Mouse (Mus musculus) hindbrain, embryonic 12.5 days (tissue): ENCODE data around the gene Wdr66. TPM values are rescaled to one million over a fixed set of nuclear protein-coding genes. Genes with fewer than 3 reads are reported as not detected.

ENCODE experiments used
- ATAC-seq: fragments of 200-750 bp; cut with Nextera tagmentation; 2 replicates; pipeline ENCODE4 v1.8.0; 2017; ENCODE audit warnings: moderate TSS enrichment; ENCODE audit not compliant: low FRiP score
- H3K27ac ChIP-seq: fragments of 300-500 bp; sonication (generic); 2 replicates; pipeline ENCODE4 v1.5.1; 2016; ENCODE audit warnings: mild to moderate bottlenecking
- H3K27me3 ChIP-seq: fragments of 300-500 bp; sonication (generic); 2 replicates; pipeline ENCODE4 v1.6.1; 2016; ENCODE audit warnings: mild to moderate bottlenecking
- H3K36me3 ChIP-seq: fragments of 300-500 bp; sonication (generic); 2 replicates; pipeline ENCODE4 v1.6.1; 2016; ENCODE audit warnings: mild to moderate bottlenecking
- H3K4me1 ChIP-seq: fragments of 300-500 bp; sonication (generic); 2 replicates; pipeline ENCODE4 v1.6.1; 2016
- H3K4me2 ChIP-seq: fragments of 300-500 bp; sonication (generic); replicated peaks from 2 replicates; pipeline ENCODE4 v1.6.1; 2016; ENCODE audit warnings: mild to moderate bottlenecking
- H3K4me3 ChIP-seq: fragments of 300-500 bp; sonication (generic); 2 replicates; pipeline ENCODE4 v1.5.1; 2016; ENCODE audit warnings: mild to moderate bottlenecking
- H3K9ac ChIP-seq: fragments of 300-500 bp; sonication (generic); 2 replicates; pipeline ENCODE4 v1.6.1; 2016; ENCODE audit warnings: mild to moderate bottlenecking, moderate library complexity
- H3K9me3 ChIP-seq: fragments of 300-500 bp; sonication (generic); replicated peaks from 2 replicates; pipeline ENCODE4 v1.6.1; 2016; ENCODE audit warnings: mild to moderate bottlenecking
- WGBS: fragments of 180-500 bp; shearing (Covaris S2); methylation state at CpG from one replicate; pipeline ENCODE4 v1.1.7; 2016; 5-methylcytosine and 5-hydroxymethylcytosine counted together
- polyA plus RNA-seq: library from polyadenylated mRNA; unstranded; fragments of >200 nt; fragmentation: Nextera tagmentation; extraction: Ambion mirVana; gene quantifications from 2 replicates; pipeline ENCODE4 v1.2.1, GENCODE M21; 2016

Gene Wdr66
- polyA plus RNA-seq, 1 experiment from 2014 or later, result 3.7 TPM

DNA sequence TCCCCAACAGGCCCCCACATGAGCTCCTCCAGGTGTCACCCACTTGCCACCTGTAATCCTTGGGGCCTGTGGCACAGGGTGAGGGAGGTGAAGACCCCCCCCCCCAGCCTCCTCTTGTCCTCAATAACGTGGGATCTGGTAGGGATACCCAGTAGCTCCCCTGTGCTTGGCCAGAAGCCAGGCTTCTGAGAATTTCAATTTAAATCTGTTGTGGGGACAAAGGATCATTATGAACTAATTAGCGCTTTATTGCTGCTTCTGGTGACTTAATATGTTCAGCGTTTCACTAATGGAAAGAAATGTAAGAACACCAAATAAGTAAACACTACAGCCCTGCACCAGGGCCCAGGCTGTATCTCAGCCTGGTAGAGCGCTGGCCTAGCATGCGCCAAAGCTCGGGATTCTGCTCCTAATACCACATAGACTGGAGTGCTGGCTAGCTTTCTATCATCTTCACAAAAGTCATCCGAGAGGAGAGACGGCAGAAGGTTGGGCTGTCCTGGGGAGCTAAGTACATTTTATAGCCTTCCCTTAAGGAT lies 48.7 kb downstream of the Wdr66 start:
- Histone ChIP-seq H3K4me2 (no peak overlapping the region), H3K9me3 (no peaks in the 10 kb centered on the region), H3K36me3 (no peaks in the 10 kb centered on the region), H3K9ac (no peak overlapping the region), H3K4me1 (peaks cover 26% of the 10 kb centered on the region), H3K27ac (peak overlapping the region; percentile 62), H3K27me3 (peaks cover 14% of the 10 kb centered on the region), H3K4me3 (no peak overlapping the region)
- no peak for ATAC-seq
- 68% methylated on average over 8 of the region's 8 CpGs for WGBS

DNA sequence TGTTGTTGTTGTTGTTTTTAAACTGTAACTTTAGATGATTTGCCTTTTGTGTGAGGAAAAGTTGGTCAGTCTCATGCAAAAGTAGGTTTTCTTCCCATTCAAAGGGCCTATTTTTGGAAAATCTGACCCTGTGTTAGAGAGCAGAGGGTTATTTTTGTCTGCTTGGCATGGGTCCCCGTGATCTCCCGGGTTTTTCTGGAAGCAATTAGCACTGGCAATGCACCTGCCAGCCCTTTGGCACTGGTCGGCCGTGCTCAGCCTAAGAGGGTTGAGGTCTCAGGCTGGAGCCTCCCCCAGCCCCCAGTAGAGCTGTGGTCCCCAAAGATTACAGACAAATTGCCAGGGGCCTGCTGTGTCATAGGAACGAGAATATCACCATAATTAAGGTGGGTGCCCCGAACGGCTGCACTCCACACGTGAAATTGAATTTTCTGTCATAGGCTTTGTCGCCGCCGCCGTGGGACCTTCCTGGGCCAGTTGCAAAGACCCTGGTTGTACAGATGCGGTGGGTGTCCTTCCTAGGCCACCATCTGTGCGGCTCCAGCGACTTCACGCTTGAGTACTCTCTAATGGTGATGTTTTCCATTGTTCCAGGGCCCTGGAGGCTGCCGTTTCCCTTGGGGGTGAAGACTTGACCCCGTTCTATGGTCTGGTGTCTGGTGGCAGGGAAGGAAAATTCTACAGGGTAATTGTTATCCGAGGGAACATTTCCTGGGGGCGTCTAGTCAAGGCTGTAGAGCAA lies 50.0 kb downstream of the Wdr66 start:
- Histone ChIP-seq H3K9me3 (no peaks in the 10 kb centered on the region), H3K4me1 (peaks cover 23% of the 10 kb centered on the region), H3K9ac (no peak overlapping the region), H3K27me3 (peaks cover 14% of the 10 kb centered on the region), H3K4me2 (no peak overlapping the region), H3K36me3 (no peaks in the 10 kb centered on the region), H3K4me3 (no peak overlapping the region), H3K27ac (no peak overlapping the region)
- 27% methylated on average over 20 of the region's 20 CpGs for WGBS
- ATAC-seq, result peak; percentile 68; the same call in 1 of the 2 replicates

DNA sequence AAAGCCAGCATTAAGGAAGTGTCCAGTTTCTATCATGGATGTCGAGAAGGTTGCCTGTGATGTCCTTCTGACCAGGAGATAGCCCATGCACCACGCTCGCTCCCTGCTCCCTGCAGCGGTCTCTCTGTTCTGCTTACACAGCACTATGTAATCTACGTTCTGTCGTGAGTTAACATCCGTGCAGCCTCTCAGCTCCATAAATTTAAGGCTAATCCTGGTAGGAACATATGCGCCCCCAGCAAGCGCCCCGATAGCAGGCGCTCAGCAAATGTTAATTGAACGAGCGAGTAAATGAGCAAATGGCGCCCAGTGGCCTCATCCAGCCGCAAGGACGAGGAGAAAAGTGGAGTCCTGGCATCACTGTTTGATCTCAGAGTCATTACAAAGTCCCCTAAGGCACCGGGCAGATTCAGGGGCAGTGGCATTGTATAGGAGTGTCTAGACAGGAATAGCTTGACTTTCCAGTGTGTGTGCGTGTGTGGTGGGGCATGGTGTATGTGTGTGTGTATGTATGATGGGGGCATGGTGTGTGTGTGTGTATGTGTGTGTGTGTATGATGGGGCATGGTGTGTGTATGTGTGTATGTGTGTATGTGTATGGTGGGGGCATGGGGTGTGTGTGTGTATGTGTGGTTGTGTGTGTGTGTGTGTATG lies 55.9 kb downstream of the Wdr66 start:
- ATAC-seq, result no peak
- H3K36me3 ChIP-seq, result no peaks in the 10 kb centered on the region
- peak overlapping the region; percentile 48; the same call in 1 of the 2 replicates for H3K27ac ChIP-seq
- H3K4me3 ChIP-seq, result no peak overlapping the region
- 65% methylated on average over 18 of the region's 18 CpGs for WGBS
- H3K4me1 ChIP-seq, result peaks cover 16% of the 10 kb centered on the region
- no peaks in the 10 kb centered on the region for H3K9me3 ChIP-seq
- H3K4me2 ChIP-seq, result no peak overlapping the region
- no peak overlapping the region for H3K9ac ChIP-seq
- peaks cover 11% of the 10 kb centered on the region; the same call in 1 of the 2 replicates for H3K27me3 ChIP-seq

DNA sequence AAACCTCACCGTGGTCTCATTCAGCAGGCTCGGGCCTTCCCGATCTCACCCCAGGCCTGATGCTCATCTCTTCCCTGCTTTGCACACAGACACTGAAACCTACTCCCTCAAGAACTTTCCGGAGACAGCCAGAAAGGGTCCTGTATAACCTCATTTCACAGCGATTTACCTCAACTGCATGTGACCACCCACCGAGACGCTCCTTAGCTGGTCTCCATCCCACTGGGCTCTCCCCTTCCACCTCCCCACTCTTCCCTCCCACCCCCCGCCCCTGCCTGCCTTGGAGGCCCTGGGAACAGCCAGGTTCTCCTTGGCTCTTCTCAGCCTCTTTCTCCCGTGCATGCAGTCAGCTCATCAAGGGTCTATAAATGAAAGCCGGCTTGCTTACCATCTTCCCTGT lies 57.9 kb downstream of the Wdr66 start:
- H3K9me3 ChIP-seq, result no peaks in the 10 kb centered on the region
- no peaks in the 10 kb centered on the region for H3K36me3 ChIP-seq
- H3K27ac ChIP-seq, result no peak overlapping the region
- 48% methylated on average over 10 of the region's 10 CpGs for WGBS
- no peak overlapping the region for H3K4me3 ChIP-seq
- peaks cover 23% of the 10 kb centered on the region for H3K4me1 ChIP-seq
- H3K27me3 ChIP-seq, result peaks cover 4% of the 10 kb centered on the region; the same call in 1 of the 2 replicates
- H3K9ac ChIP-seq, result no peak overlapping the region; the same call in 1 of the 2 replicates
- H3K4me2 ChIP-seq, result no peak overlapping the region
- no peak for ATAC-seq

DNA sequence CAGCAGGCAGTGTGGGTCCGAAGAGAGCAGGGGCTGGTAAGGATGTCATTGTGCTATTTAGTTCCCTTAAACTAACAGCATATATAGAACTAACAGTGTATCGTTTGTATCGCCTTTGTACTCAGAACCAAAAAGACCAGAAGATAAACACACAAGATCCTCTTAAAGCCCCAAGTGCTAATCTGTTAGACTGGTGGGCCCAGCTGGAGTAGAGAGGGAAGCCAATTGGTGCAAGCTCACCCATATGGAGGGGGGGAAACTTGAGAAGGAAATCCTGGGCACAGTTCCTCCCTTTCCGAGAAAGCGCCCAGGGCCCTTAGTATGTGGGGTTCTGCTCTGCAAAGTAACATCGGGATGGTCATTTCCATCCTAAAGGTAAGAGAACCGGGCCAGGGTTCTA lies 58.3 kb downstream of the Wdr66 start:
- no peaks in the 10 kb centered on the region for H3K9me3 ChIP-seq
- H3K9ac ChIP-seq, result no peak overlapping the region; the same call in 1 of the 2 replicates
- H3K4me1 ChIP-seq, result peaks cover 27% of the 10 kb centered on the region
- no peak overlapping the region for H3K27ac ChIP-seq
- no peak for ATAC-seq
- H3K36me3 ChIP-seq, result no peaks in the 10 kb centered on the region
- H3K4me3 ChIP-seq, result no peak overlapping the region
- H3K27me3 ChIP-seq, result 0 out of 2 replicates have a peak, but pooled peaks cover 2% of the 10 kb centered on the region
- no peak overlapping the region for H3K4me2 ChIP-seq
- WGBS, result 65% methylated on average over 7 of the region's 7 CpGs

DNA sequence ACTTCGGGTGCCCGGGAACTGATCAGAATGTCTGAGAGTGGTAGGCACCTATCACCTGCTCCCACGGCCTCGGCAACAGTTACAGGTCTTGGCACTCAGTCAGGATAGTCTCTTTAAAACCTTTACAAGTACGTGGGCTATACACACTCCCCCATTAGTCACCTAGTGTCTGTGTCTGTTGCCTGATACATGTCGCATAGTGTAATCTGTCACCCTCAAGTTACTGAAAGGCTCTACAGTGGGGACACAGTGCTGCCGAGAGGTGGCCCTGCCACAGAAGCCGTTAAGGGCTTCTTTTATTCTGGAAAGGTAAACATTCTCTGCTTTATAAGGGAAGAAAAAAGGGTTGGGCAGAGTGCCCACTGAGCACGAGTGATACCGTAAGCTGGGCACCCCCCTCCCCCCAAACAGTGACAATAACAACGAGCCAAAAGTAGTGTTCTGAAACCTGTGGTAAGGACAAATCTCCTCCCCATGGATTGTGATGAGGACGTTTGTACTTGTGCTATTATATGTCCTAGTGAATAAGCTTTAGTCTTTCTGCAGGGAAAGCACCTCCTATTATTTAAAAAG lies 61.2 kb downstream of the Wdr66 start:
- H3K4me1 ChIP-seq, result peaks cover 28% of the 10 kb centered on the region
- H3K27me3 ChIP-seq, result no peaks in the 10 kb centered on the region
- H3K27ac ChIP-seq, result no peak overlapping the region
- H3K9me3 ChIP-seq, result no peaks in the 10 kb centered on the region
- WGBS, result 66% methylated on average over 12 of the region's 12 CpGs
- ATAC-seq, result no peak
- H3K9ac ChIP-seq, result no peak overlapping the region
- no peak overlapping the region for H3K4me2 ChIP-seq
- H3K4me3 ChIP-seq, result no peak overlapping the region
- H3K36me3 ChIP-seq, result no peaks in the 10 kb centered on the region

DNA sequence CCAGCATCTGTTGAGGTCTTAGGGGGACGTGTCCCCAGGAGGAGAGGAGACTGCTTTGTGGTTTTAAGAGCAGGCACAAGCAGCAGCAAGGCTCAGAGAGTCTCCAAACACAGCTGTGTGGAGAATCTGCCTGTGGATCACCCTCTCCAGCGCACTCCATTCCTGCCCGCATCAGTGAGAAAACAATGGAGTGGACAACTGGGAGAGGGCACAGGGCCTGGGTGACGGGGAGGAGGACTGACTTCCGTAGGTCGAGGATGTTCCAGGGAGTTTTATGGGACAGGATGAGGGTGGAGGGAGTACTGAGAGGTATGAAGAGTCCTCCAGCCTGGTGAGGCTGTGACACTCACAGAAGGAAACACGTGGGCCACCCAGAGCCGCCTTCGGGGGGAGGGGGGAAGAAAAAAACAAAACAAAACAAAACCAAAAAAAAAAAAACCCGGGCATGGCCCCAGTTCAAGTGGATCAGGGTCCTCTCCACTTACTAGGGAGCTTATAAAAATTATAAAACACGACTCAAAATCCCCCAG lies 62.0 kb downstream of the Wdr66 start:
- no peaks in the 10 kb centered on the region for H3K9me3 ChIP-seq
- WGBS, result 57% methylated on average over 11 of the region's 11 CpGs
- H3K4me2 ChIP-seq, result no peak overlapping the region
- peaks cover 30% of the 10 kb centered on the region for H3K4me1 ChIP-seq
- no peak overlapping the region for H3K9ac ChIP-seq
- no peak for ATAC-seq
- H3K27ac ChIP-seq, result no peak overlapping the region
- H3K36me3 ChIP-seq, result no peaks in the 10 kb centered on the region
- no peak overlapping the region for H3K4me3 ChIP-seq
- no peaks in the 10 kb centered on the region for H3K27me3 ChIP-seq

DNA sequence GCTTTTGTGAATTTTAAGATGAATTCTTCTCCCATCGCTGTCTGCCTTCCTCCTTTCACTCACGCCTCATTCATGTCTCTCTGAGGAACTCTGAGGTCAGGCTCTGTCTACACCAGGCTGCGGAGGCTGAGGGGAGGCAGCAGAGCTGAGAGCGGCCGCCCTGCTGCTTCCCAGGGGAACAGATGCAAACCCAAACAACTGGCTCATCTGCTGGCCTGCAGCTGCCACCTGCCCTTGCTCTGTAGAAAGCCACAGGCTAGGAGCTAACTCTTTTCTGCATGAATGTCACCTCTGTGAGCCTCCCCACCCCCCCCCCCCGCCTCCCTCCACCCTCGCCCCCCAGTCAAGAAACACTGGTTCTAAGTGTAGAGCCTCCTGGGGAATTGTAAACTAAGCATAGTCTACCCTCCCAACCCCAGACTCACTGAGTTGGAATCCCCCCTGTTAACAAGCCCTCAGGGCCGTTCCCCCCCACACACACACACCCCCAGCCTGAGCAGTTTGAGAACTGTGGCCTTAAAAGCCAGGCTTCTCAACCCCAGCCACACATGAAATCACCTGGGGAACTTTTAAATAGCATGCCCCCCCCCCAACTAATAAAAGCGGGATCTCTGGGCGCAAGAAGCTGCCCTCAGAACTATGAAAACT lies 63.4 kb downstream of the Wdr66 start:
- WGBS, result 29% methylated on average over 9 of the region's 10 CpGs
- no peak for ATAC-seq
- Histone ChIP-seq H3K36me3 (no peaks in the 10 kb centered on the region), H3K4me2 (no peak overlapping the region), H3K4me3 (no peak overlapping the region), H3K9ac (no peak overlapping the region), H3K27me3 (no peaks in the 10 kb centered on the region), H3K27ac (0 out of 2 replicates have a peak overlapping the region, but pooled peaks have one; percentile 40), H3K4me1 (peaks cover 25% of the 10 kb centered on the region), H3K9me3 (no peaks in the 10 kb centered on the region)

DNA sequence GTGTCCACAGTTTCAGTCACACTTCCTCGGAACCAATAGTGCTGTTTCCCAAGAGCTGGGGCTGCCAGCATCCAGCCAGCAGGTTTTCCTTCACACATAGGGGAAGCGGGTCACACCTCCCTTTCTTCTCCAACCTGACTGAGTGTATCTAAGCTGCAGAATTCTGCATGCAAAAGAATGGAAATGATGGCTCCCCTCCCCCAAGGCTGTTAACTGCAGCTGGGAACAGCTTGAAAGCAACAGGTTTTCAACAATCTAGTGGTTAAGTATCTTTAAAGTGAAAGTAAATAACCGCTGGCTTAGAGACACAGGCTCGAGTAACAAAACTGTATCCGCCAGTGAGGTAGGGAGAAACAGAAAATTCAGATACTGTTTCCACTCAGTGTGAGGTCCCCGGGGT lies 66.1 kb downstream of the Wdr66 start:
- Histone ChIP-seq H3K27ac (peak overlapping the region; percentile 17; the same call in 1 of the 2 replicates), H3K4me2 (peak overlapping the region; percentile 15; the same call in 1 of the 2 replicates), H3K4me1 (peaks cover 25% of the 10 kb centered on the region), H3K4me3 (no peak overlapping the region), H3K27me3 (no peaks in the 10 kb centered on the region), H3K9ac (no peak overlapping the region), H3K9me3 (no peaks in the 10 kb centered on the region), H3K36me3 (no peaks in the 10 kb centered on the region)
- 24% methylated on average over 6 of the region's 6 CpGs for WGBS
- no peak for ATAC-seq

DNA sequence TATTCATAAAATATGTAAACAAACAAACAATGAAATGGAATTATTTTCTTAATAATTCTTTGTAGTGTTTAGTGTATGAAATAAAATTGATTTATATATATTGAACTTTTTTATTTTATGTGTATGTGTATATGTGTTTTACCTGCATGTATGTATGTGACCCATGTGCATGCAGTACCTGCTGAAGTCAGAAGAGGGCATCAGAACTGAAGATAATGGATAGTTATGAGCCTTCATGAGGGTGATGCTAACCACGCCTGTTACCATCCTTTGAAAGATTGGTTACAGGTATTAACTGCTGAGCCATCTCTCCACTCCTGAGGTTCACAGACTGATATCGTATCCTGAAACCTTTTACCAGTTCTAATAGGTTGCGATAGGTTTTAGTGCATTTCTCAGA lies 68.2 kb downstream of the Wdr66 start:
- WGBS, result 95% methylated on average over 3 of the region's 3 CpGs

DNA sequence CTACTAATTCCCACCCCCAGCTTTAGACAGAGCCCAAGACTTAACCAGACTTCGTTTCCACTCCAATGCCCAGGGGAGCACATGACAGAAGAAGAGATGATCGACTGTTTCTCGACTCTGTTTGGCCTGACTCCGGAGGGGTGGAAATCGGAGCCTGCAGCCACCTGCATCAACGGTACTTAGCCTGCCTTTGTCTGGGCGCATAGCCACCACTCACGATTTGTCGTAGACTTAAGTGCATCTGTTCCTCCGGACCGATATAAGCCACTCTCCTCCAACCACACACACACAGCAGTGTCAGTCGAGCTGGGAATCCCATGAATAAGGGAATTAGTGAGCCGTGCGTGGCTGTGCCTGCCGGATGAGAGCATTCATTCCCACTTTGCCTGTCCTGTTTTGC lies 72.3 kb downstream of the Wdr66 start:
- ATAC-seq, result 0 out of 2 replicates have a peak, but pooled peaks have one; percentile 26
- peak overlapping the region; percentile 28 for H3K4me2 ChIP-seq
- H3K36me3 ChIP-seq, result no peaks in the 10 kb centered on the region
- WGBS, result 14% methylated on average over 15 of the region's 15 CpGs
- no peak overlapping the region for H3K4me3 ChIP-seq
- 0 out of 2 replicates have a peak overlapping the region, but pooled peaks have one; percentile 12 for H3K27ac ChIP-seq
- H3K27me3 ChIP-seq, result no peaks in the 10 kb centered on the region; the same call in 1 of the 2 replicates
- H3K9me3 ChIP-seq, result no peaks in the 10 kb centered on the region
- H3K9ac ChIP-seq, result peak overlapping the region; percentile 15; the same call in 1 of the 2 replicates
- H3K4me1 ChIP-seq, result peaks cover 15% of the 10 kb centered on the region

More for the DNA sequence above, 68.2 kb downstream of the Wdr66 start:
- no peak for ATAC-seq
- Histone ChIP-seq H3K9ac (no peak overlapping the region), H3K4me1 (peaks cover 24% of the 10 kb centered on the region), H3K4me2 (no peak overlapping the region), H3K27ac (no peak overlapping the region), H3K4me3 (no peak overlapping the region), H3K9me3 (no peaks in the 10 kb centered on the region), H3K27me3 (no peaks in the 10 kb centered on the region; the same call in 1 of the 2 replicates), H3K36me3 (no peaks in the 10 kb centered on the region)
